ENCODE assay signal across 24 mouse cellular contexts in genomic region chr7:143506271-143506670, GRCm38 (mm10). TPM values are rescaled to one million over a fixed set of nuclear protein-coding genes. Genes with fewer than 3 reads are reported as not detected.
"Had no signal": no experiment of that assay in that cellular context is flagged by ENCODE, and none has a peak within 500 bp of the region (broad histone marks: within the 10 kb centered on the region; RNA-seq: fewer than 3 reads in every experiment).

No protein-coding gene starts in this region.

- H3K4me3 ChIP-seq: gastrocnemius, adult 2 months; heart, adult 2 months; heart, embryonic 10.5 days; heart, embryonic 12.5 days; hindbrain, embryonic 10.5 days; hindbrain, embryonic 12.5 days; intestine, embryonic 15.5 days; kidney, embryonic 15.5 days; left cerebral cortex, adult 2 months; limb, embryonic 12.5 days; liver, embryonic 12.5 days had no signal

- ATAC-seq: hindbrain, embryonic 16.5 days; inflammation-experienced regulatory T-cells, adult 6 months; intestine, embryonic 15.5 days; intestine, postnatal 0 days; liver, embryonic 12.5 days had no signal

- H3K9me3 ChIP-seq: heart, embryonic 10.5 days; heart, embryonic 12.5 days; hindbrain, embryonic 10.5 days; hindbrain, embryonic 12.5 days; intestine, embryonic 15.5 days; kidney, embryonic 15.5 days; limb, embryonic 12.5 days; liver, embryonic 12.5 days had no signal

- H3K36me3 ChIP-seq: heart, embryonic 10.5 days; heart, embryonic 12.5 days; hindbrain, embryonic 12.5 days; intestine, embryonic 15.5 days; kidney, embryonic 15.5 days; limb, embryonic 12.5 days; liver, embryonic 12.5 days had no signal

RNA-seq across cellular contexts. Expression of gene Phlda2, which starts 3.3 kb away (rescaled TPM):
- total RNA-seq: gastrocnemius, adult 2 months; gastrocnemius, postnatal 10 days; gastrocnemius, postnatal 25 days; gastrocnemius, postnatal 4 days; heart, adult 2 months; heart, postnatal 10 days; heart, postnatal 25 days; heart, postnatal 4 days; layer of hippocampus, adult 18-20 months; layer of hippocampus, postnatal 25 days; left cerebral cortex, adult 2 months; left cerebral cortex, postnatal 25 days; left cerebral cortex, postnatal 4 days had no signal
- polyA plus RNA-seq: heart, adult 2 months; inflammation-experienced regulatory T-cells, adult 6 months had no signal

RNA-seq across cellular contexts. Expression of gene Slc22a18, which starts 32.7 kb away (rescaled TPM):
- total RNA-seq: left cerebral cortex, postnatal 4 days had no signal
